Mouse (Mus musculus) C2C12 (cell line): ENCODE measurements at regions not wholly inside any gene's neighbourhood (a gene's known extent, or its start where the extent isn't known, plus 50 kb on each side); places are given as distances from the start of the nearest gene placed in this dataset.

Source experiments
- CTCF ChIP-seq: IDR thresholded peaks from one replicate; pipeline ENCODE4 v1.5.1; 2011; ENCODE audit not compliant: control insufficient read depth, insufficient read depth, insufficient read length
- USF1 ChIP-seq: IDR thresholded peaks from one replicate; pipeline ENCODE4 v1.6.1; 2011; ENCODE audit warnings: low read depth, mild to moderate bottlenecking, control low read depth, moderate library complexity

DNA sequence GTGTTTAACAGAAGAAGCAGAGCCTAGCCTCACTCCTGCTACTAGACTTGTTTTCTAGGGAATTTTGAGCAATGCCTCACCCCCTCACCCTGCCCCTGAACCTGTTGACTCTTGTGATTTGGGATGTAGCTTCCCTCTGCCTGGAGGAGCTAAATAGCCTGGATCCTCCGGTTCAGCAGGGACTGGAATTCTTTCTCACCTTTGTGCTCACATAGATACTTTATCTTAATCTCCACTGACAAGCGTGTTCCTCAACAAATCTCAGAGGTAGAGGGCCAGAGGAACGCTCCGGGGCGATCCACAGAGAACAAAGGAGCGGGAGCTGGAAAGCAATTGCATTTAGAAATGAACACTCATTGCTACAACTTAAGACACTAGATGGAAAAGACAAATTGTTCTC is 85.6 kb upstream of the Usp25 start:
- TF ChIP-seq CTCF, result no peak
- no peak for TF ChIP-seq USF1
